Mouse (Mus musculus): Measurements from ENCODE around the gene Mrpl54.

GRCm38 (mm10) chr10:81299585-81300351 is 33.0 kb upstream of the Mrpl54 start:
- TF ChIP-seq CTCF (conservative IDR thresholded peaks at IDR 0.05; ENCODE audit: insufficient read depth, insufficient read length, low read depth, low read length) (0 out of 2 replicates have a peak, but pooled peaks have one; percentile 0), POLR2A (IDR thresholded peaks at IDR 0.05; ENCODE audit: low read depth, low read length) (peak; percentile 65)

Data from kidney, adult 2 months (tissue).